Mouse (Mus musculus) gonadal fat pad, adult 2 months (tissue): ENCODE measurements at regions not wholly inside any gene's neighbourhood (a gene's known extent, or its start where the extent isn't known, plus 50 kb on each side); places are given as distances from the start of the nearest gene placed in this dataset.

ENCODE experiments used
- DNase-seq: peaks from one replicate; pipeline ENCODE4 v3.0.0-alpha.2; 2012; ENCODE audit warnings: low read depth

GRCm38 (mm10) chr7:73637101-73637809, 95.6 kb upstream of the Chd2 start:
- no peak for DNase-seq

- no peak for DNase-seq
Measured at GRCm38 (mm10) chr7:73635422-73635821, 93.8 kb upstream of the Chd2 start.

GRCm38 (mm10) chr7:73630790-73631189, 89.2 kb upstream of the Chd2 start:
- no peak for DNase-seq

DNA sequence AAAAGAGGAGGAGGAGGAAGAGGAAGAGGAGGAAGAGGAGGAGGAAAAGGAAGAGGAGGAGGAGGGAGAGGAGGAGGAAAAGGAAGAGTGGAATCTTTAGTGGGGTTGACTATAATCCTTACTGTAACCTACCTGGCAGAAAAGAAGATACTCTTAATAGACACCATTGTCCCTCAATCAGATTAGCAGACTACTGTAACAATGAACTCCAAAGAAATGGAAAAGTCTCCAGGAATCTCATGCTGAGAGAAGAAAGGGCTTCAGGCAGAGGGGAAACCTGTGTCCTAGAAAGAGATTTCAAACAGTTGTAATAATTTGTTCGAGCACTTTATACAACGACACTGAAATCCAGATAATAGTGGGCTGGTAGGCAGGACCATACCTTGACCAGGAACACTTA, 87.6 kb upstream of the Chd2 start:
- no peak for DNase-seq

DNA sequence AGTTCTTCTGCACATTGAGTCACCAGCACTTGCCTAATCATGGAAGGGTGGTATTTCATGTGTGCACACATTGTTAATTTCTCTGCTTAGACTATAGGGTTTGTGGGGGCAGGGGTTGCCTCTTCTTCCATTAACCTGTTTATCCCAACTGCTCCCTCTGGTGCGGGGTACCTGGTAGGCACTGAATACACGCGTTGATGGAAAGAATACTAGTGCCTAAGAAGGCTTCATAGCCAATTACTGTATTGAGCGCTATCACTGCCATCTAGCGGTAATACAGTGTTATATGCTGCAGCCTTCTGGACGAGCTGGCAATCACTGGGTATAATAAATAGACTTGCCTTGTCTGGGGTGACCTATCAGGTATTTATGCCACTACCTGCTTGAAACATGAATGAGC, 86.4 kb upstream of the Chd2 start:
- no peak for DNase-seq

GRCm38 (mm10) chr7:73626291-73626690, 84.7 kb upstream of the Chd2 start:
- DNase-seq = no peak

DNA sequence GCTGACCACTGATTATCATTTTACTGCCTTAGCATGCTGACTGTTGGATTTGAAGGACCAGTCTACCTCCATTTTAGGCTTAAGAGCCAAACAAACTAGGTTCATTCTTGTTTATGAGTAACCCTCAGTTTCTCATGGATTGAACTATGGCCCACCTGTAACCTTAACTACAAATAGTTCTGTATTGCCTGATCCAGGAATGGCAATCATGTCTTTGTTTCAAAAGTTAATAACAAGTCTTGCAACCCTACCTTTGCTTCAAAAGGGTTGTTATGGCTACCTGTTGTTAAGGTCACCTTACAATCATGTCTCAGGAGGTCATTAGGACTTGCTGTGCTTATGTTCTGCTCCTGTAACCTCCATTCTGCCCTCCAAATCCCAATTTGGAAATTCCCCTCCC, 84.0 kb upstream of the Chd2 start:
- no peak for DNase-seq

DNA sequence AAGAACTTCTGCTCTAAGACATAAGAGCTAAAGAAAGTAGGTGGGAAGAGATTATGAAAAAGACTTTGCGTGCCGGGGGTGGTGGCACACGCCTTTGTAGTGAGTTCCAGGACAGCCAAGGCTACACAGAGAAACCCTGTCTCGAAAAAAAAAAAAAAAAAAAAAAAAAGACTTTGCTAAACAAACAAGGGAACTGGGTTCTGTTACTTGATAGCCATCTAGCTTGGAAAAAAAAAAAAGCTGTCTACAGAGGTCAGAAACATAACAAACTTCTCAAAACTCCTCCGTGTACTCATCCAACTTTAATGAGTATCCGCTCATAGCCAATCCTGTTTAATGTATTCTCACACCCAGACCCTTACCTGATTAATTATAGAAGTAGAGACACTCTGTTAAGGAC, 83.4 kb upstream of the Chd2 start:
- no peak for DNase-seq

GRCm38 (mm10) chr7:73624093-73624600, 82.5 kb upstream of the Chd2 start:
- DNase-seq = no peak

DNA sequence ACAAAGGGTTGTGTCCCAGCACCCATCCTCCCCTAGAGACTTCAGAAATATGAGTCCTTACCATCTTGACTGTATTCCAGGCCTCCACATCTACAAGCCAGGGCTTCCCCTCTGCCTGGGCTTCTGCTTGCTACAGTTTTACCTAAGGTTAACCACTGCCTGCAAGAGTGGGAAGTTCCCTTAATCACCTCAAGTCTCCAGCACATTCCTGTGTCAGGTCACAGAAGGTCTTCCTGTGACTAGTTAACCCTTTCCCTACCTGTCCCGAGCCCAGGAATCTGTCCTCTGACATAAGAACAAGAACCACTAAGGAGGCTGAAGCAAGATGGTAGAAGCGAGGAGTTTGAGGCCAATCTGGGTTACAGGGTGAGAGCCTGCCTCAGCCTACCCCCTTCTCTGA, 80.8 kb upstream of the Chd2 start:
- no peak for DNase-seq

DNA sequence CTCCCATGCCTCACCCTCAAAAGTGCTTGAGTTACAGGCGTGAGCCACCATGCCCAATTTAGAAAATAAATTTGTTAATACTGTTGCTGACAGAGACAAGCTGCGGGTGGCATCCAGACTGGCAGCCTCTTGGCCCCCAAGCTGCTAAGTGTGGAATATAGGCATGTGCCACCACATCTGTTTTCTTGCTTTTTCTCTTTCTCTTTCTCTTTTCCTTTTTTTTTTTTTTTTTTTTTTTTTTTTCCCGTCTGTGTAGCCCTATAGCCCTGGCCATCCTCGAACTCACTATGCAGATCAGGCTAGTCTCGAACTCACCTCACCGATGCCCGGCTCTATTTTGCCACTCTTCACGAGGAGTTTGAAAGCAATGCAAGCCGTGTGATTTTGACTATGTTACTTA, 78.7 kb upstream of the Chd2 start:
- DNase-seq = no peak

- no peak for DNase-seq
Measured at GRCm38 (mm10) chr7:73618758-73619416, 77.3 kb upstream of the Chd2 start.

DNA sequence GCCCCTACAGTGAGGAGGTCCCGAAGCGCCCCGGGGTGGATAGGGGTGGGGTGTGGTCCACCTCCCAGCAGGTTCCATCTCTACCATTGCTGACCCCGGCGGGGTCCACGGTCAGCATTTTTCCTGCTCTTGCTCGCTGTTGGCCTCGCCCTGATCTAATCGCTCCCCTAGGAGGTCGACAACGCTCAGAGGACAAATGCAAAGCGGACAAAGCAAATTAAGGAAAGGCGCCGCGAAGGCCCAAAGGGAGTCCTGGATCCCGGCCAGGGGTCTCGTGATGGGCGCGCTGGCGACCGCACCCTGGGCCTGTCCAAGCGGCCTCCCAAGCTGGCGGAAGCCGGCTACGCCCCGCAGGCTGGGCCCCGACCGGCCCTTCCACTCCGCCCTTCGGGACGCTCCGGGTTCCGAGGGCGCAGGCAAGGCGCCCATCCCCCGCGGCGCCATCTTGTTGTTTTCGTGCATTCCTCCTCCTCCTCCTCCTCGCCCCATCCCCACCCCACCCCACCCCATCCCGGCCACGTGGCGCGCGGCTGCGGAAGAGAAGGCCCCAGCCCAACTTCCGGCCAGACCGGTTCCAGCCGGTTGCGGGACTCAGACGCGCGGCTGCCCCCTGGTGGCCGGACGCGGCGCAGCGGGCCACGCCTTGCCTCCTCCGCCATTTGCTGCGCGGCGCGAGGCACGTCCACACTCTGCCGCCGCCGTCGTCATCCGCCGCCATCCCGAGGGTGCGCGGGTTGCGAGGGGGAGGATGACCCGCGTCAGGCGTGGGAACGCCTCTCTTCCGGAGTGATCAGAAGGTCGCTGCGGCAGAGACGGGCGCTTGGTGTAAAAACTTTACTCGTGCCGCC, 76.5 kb upstream of the Chd2 start:
- DNase-seq = no peak

DNA sequence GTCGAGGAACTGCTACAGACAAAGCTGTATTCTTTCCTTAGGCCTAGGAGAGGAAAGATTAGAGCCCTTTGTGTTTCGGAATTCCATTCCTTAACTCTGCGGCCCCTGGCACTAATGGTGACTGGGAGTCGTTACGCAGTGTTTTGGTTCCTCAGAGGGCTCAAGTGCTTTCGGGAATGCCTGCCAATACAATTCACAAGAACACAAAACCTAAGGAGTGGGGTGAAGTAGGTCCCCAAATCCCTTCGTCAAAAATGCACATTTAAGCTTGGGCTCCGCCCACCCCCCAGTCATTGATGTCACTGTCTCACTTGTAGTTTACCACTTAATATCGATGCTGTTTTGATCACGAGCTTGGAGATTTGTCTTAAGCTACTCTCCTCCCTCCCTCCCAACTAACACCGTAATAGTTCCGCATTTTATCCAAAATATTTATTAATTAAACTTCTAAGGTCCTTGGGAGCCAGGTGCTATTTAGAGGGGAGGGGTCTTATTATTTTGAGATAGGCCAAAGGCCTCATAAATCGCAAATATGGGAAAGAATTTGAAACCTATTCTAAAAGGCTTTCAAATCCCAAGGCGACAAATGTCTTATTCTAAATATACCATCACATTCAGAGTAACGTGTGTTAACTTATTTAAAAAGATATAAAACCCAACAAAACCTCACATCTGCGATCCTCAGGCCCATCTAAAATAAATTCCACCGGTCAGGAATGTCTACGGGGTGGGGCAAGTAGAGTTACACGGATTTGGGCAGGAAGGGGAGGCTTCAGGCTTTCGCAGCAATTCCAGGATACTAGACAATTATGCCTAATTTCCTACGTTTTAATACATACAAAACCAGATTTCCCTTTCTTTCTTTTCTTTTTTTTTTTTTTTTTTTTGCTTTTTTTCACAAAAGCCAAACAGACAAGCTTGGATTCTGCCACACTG, 75.6 kb upstream of the Chd2 start:
- DNase-seq = no peak

DNA sequence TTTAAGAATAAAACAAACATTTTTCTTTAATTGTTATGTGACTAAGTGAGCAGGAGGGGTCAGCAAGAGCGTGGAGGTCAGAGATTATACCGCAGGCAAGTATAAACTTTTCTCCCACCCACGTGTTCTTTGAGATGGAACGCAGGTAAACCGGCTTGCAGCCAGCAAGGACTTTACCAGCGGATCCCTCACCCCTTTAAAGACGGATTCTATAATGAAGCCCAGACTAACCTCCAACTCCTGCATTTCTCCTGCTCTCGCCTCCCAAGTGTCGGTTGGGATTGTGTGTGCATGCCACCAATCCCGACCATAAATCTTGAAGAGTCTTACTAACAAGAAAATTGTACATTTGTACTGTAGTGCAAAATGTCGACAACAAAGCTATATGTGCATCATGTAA, 74.4 kb upstream of the Chd2 start:
- no peak for DNase-seq

GRCm38 (mm10) chr7:73614840-73615555, 73.4 kb upstream of the Chd2 start:
- no peak for DNase-seq

DNA sequence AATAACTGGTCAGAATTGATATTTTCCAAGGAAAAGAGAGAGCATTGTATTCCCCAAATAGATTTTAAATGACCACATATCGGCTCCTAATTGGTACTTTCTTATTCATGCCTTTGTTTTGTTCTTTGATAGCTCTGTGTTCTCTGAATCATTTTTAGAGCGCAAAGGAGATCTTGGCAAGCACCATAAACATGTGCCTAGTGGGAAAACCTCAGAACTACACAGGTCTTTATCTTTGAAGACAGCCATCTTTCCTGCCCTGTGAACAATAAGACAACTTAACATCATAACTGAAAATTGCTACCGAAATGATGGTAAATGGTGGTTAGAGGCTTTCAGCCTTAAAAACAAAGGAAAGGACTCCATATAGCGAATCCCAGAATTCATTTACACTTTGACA, 72.7 kb upstream of the Chd2 start:
- no peak for DNase-seq

GRCm38 (mm10) chr7:73612752-73613092, 71.1 kb upstream of the Chd2 start:
- no peak for DNase-seq

- DNase-seq = no peak
Measured at GRCm38 (mm10) chr7:73611866-73612751, 70.5 kb upstream of the Chd2 start.

- DNase-seq = peak; percentile 72
Measured at GRCm38 (mm10) chr7:73608804-73609275, 67.2 kb upstream of the Chd2 start.
